Mouse (Mus musculus) adipocyte (in vitro differentiated cells): ENCODE results near the gene Gm26741.

Experiments used
- DNase-seq: peaks from one replicate; pipeline ENCODE4 v3.0.0-alpha.2; 2016; ENCODE audit warnings: low spot score

The Gm26741 gene

GRCm38 (mm10) chr10:52389438-52389837, 30.9 kb downstream of the Gm26741 start:
- DNase-seq, result no peak

GRCm38 (mm10) chr10:52391208-52391607, 32.6 kb downstream of the Gm26741 start:
- DNase-seq, result no peak

- DNase-seq, result no peak
These were observed 38.1 kb downstream of the Gm26741 start for GRCm38 (mm10) chr10:52396647-52397046.

- no peak for DNase-seq
These were observed 40.1 kb downstream of the Gm26741 start for GRCm38 (mm10) chr10:52398715-52399114.

GRCm38 (mm10) chr10:52399722-52400121, 41.2 kb downstream of the Gm26741 start:
- peak; percentile 44 for DNase-seq

GRCm38 (mm10) chr10:52405160-52405559, 46.6 kb downstream of the Gm26741 start:
- DNase-seq, result no peak

- DNase-seq, result no peak
These were observed 49.0 kb downstream of the Gm26741 start for GRCm38 (mm10) chr10:52407526-52407925.
